Mouse (Mus musculus) liver, embryonic 14.5 days (tissue): ENCODE results near the gene Tomm40.

ENCODE experiments used
- CTCF ChIP-seq: IDR thresholded peaks from 2 replicates; pipeline ENCODE4 v1.5.1; 2016; ENCODE audit warnings: antibody characterized with exemption, low read depth, control low read depth
- EP300 ChIP-seq: IDR thresholded peaks from 2 replicates; pipeline ENCODE4 v1.6.1; 2016; ENCODE audit warnings: antibody characterized with exemption, low read depth

DNA sequence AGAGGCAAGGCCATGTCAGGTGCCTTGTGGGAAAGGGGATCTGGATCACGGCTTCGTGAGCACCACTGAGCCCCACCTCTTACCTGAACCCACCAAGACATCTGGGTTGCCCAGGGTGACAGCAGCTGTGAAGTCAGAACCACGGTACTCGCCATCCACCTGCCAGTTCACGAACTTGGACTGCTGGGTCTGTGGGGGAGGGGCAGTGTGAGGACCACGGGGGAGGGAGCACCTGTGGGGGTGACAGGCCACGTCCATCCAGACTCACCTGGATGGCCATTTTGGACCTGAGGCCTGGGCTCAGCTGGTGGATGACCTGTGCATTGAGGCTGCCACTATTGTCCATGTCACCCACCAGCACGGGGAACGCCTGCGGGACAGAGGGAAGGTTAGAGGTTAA lies 4.6 kb downstream of the Tomm40 start:
- TF ChIP-seq CTCF (no peak), EP300 (no peak)
